Mouse (Mus musculus): ENCODE results near the gene Nek3. TPM values are rescaled to one million over a fixed set of nuclear protein-coding genes. Genes with fewer than 3 reads are reported as not detected.
"Not testable (repeated sequence)": the region's sequence is repeated elsewhere in the genome, so short reads cannot be mapped to it uniquely, and the experiment has no call there.

Nek3 gene
- polyA plus RNA-seq, 1 experiment from 2014 or later: 10.0 TPM

- Histone ChIP-seq H3K4me3 (no peak overlapping the region), H3K9ac (no peak overlapping the region), H3K27ac (no peak overlapping the region), H3K4me1 (no peaks in the 10 kb centered on the region), H3K9me3 (replicated peaks) (no peaks in the 10 kb centered on the region), H3K4me2 (replicated peaks) (no peak overlapping the region), H3K27me3 (no peaks in the 10 kb centered on the region), H3K36me3 (peaks cover 14% of the 10 kb centered on the region; the same call in 1 of the 2 replicates)
- no peak for ATAC-seq (ENCODE audit: low FRiP score)
- 86% methylated on average over 4 of the region's 4 CpGs for WGBS
Measured at GRCm38 (mm10) chr8:22141836-22142385, 24.3 kb downstream of the Nek3 start.

DNA sequence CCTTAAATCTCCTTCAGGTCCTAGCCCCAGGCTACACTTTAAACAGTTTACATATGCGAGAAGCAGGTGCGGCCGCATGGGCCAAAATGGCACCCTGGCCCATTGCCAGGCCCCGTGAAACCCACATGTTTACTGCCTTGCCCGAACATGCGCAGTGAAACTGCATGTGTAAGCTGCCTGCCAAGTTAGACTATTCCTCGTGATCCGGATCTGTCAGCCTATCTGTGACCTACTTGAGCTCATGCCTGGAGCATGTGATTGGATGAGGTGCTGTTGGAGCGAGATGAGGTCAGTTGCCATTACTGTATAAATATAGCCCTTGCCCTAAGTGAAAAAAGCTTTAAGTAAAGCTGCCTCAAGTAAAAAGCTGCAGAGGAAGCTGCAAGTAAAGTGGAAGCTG is 29.8 kb downstream of the Nek3 start:
- not testable (repeated sequence) for H3K4me2 ChIP-seq (replicated peaks); H3K27ac ChIP-seq; H3K4me3 ChIP-seq; H3K9ac ChIP-seq; H3K9me3 ChIP-seq (replicated peaks); H3K27me3 ChIP-seq; ATAC-seq (ENCODE audit: low FRiP score); H3K4me1 ChIP-seq
- peaks cover 15% of the 10 kb centered on the region for H3K36me3 ChIP-seq
- WGBS: 89% methylated on average over 9 of the region's 9 CpGs

- H3K4me3 ChIP-seq: no peak overlapping the region
Measured at GRCm38 (mm10) chr8:22134750-22135135, 31.5 kb downstream of the Nek3 start.

DNA sequence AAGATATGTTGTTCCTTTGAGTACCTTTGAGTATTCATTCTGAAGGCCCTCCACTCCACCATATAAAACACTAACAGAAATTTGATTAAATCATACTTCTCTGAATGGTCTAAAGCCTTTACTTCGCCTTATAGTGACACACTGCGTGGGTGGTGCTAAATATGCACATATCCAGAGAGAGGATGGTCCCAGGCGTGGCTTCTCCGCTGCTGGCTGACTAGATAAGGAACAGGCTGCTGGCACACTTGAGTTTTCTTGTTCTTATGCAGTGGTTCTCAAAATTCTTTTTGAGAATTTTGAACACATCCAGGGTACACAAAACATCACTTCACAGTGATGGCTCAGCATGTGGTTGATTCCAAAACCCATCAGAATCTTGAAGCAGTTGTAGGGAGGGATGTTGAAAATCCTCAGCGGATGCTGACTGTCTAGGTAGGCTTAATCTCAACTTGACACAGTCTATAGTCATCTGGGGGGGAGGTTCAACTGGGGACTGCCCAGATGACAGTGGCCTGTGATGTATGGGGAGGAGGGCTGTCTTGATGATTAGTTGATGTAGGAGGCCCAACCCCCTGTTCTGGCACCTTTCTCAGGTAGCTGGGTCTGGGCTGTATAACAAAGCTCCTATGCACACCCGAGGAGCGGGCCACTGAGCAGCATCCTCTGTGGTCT is 32.0 kb downstream of the Nek3 start:
- no peak for ATAC-seq (ENCODE audit: low FRiP score)
- Histone ChIP-seq H3K9ac (no peak overlapping the region), H3K36me3 (peaks cover 6% of the 10 kb centered on the region), H3K4me2 (replicated peaks) (no peak overlapping the region), H3K9me3 (replicated peaks) (no peaks in the 10 kb centered on the region), H3K27ac (no peak overlapping the region), H3K4me3 (no peak overlapping the region), H3K27me3 (no peaks in the 10 kb centered on the region), H3K4me1 (no peaks in the 10 kb centered on the region)
- WGBS: 90% methylated on average over 7 of the region's 7 CpGs

More at GRCm38 (mm10) chr8:22134750-22135135, 31.5 kb downstream of the Nek3 start:
- no peaks in the 10 kb centered on the region for H3K27me3 ChIP-seq
- no peak overlapping the region for H3K4me2 ChIP-seq (replicated peaks)
- no peak for ATAC-seq (ENCODE audit: low FRiP score)
- 90% methylated on average over 5 of the region's 5 CpGs for WGBS
- H3K9ac ChIP-seq: no peak overlapping the region
- no peaks in the 10 kb centered on the region for H3K9me3 ChIP-seq (replicated peaks)
- H3K4me1 ChIP-seq: no peaks in the 10 kb centered on the region
- H3K36me3 ChIP-seq: peaks cover 5% of the 10 kb centered on the region
- H3K27ac ChIP-seq: no peak overlapping the region

DNA sequence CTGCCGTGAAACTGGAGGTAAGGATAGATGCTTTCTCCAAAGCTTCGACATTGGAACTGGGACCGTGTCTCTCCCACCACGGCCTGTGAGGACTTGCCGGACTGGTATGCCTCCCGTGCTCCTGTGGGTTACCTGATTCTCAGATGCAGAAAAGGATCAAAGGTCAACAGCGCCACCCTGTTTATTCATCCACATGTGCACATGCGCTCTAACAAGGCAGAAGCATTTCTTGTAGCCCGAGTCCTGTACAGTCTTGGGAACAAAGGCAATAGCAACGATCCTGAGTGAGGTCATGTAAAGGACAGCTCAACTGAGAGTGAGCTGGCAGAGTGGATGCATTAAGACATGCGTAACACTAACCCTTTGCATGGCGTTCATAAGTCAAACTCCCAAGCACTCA is 34.2 kb downstream of the Nek3 start:
- Histone ChIP-seq H3K4me2 (replicated peaks) (no peak overlapping the region), H3K36me3 (peaks cover 26% of the 10 kb centered on the region), H3K9me3 (replicated peaks) (no peaks in the 10 kb centered on the region), H3K27ac (no peak overlapping the region), H3K4me3 (no peak overlapping the region), H3K9ac (no peak overlapping the region), H3K27me3 (no peaks in the 10 kb centered on the region), H3K4me1 (no peaks in the 10 kb centered on the region)
- 87% methylated on average over 12 of the region's 12 CpGs for WGBS
- ATAC-seq (ENCODE audit: low FRiP score): no peak

GRCm38 (mm10) chr8:22124220-22125152 is 41.7 kb downstream of the Nek3 start, which contains the start of gene Nek5:
TSS of gene Nek5 (minus strand) at chr8:22125053.
- H3K9me3 ChIP-seq (replicated peaks): no peaks in the 10 kb centered on the region
- no peak within 1 kb of the TSS for H3K27ac ChIP-seq
- H3K9ac ChIP-seq: peak within 1 kb of the TSS; percentile 32; the same call in 1 of the 2 replicates
- H3K4me1 ChIP-seq: 0 out of 2 replicates have a peak, but pooled peaks cover 7% of the 10 kb centered on the region
- H3K27me3 ChIP-seq: peaks cover 3% of the 10 kb centered on the region; the same call in 1 of the 2 replicates
- peak within 1 kb of the TSS; percentile 35 for H3K4me3 ChIP-seq
- ATAC-seq (ENCODE audit: low FRiP score): peak; percentile 74
- H3K4me2 ChIP-seq (replicated peaks): peak within 1 kb of the TSS; percentile 58
- peaks cover 25% of the 10 kb centered on the region for H3K36me3 ChIP-seq
- under 1% methylated on average over 29 of the region's 29 CpGs for WGBS

DNA sequence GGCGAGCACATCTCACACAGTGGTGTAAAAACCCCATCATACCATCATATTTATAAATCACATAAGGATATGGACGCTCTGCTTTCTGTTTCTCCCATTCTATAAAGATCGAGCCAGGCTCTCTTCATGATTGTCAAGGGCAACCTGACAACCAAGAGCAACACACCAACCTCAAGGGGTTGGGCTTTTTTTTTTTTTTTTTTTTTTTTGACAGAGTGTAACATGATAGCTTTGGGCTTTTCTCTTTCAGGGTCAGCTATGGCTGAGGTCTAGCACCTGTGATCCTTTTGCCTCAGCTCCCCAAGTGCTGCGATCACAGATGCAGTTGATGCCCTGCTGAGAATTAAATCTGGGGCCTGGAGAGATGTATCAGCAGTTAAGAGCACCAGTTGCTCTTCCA is 59.2 kb downstream of the Nek3 start:
- H3K4me1 ChIP-seq: no peaks in the 10 kb centered on the region
- no peak overlapping the region for H3K27ac ChIP-seq
- WGBS: 79% methylated on average over 4 of the region's 4 CpGs
- H3K9ac ChIP-seq: no peak overlapping the region
- H3K4me2 ChIP-seq (replicated peaks): no peak overlapping the region
- H3K27me3 ChIP-seq: no peaks in the 10 kb centered on the region
- no peaks in the 10 kb centered on the region for H3K9me3 ChIP-seq (replicated peaks)
- ATAC-seq (ENCODE audit: low FRiP score): no peak
- H3K36me3 ChIP-seq: no peaks in the 10 kb centered on the region
- H3K4me3 ChIP-seq: no peak overlapping the region

DNA sequence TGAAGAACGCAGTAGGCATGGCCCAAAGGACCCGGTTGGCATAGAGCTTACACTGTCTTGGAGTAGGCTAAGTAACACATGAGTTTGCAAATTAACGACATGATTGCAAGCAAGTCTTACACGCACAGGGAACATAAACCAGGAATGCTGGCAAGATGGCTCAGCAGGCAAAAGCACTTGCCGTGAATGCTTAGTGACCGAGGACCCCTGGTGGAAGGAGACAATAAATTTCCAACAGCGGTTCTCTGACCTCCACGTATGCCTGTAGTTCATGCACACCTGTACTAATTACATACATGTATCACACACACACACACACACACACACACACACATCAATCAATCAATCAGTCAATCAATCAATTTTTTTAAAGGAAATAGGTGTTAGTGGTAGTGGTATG is 74.7 kb downstream of the Nek3 start:
- Histone ChIP-seq H3K4me2 (replicated peaks) (no peak overlapping the region), H3K4me1 (no peaks in the 10 kb centered on the region), H3K9ac (no peak overlapping the region), H3K36me3 (no peaks in the 10 kb centered on the region), H3K4me3 (no peak overlapping the region), H3K27me3 (no peaks in the 10 kb centered on the region), H3K27ac (no peak overlapping the region), H3K9me3 (replicated peaks) (no peaks in the 10 kb centered on the region)
- no peak for ATAC-seq (ENCODE audit: low FRiP score)
- WGBS: 56% methylated on average over 8 of the region's 8 CpGs

DNA sequence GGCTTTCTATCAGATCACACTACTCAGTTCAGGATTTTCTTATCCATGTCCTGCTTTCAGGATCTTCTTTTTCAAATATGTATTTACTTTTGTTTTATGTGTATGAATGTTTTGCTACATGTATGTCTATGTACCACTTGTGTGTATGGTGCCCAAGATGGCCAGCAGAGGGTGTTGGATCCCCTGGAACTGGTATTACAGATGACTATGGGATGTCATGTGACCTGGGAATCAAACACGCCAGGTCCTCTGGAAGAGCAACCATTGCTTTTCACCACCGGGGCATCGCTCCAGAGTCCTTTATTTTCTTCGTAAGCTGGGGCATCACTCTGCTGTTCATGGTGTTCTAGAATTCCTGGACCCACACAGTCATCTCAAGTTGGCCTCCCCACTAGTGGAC is 77.0 kb downstream of the Nek3 start:
- no peaks in the 10 kb centered on the region for H3K27me3 ChIP-seq
- no peak for ATAC-seq (ENCODE audit: low FRiP score)
- no peak overlapping the region for H3K4me2 ChIP-seq (replicated peaks)
- H3K27ac ChIP-seq: no peak overlapping the region
- H3K4me1 ChIP-seq: no peaks in the 10 kb centered on the region
- H3K9me3 ChIP-seq (replicated peaks): no peaks in the 10 kb centered on the region
- no peak overlapping the region for H3K9ac ChIP-seq
- H3K4me3 ChIP-seq: no peak overlapping the region
- no peaks in the 10 kb centered on the region for H3K36me3 ChIP-seq
- 97% methylated on average over 4 of the region's 4 CpGs for WGBS

DNA sequence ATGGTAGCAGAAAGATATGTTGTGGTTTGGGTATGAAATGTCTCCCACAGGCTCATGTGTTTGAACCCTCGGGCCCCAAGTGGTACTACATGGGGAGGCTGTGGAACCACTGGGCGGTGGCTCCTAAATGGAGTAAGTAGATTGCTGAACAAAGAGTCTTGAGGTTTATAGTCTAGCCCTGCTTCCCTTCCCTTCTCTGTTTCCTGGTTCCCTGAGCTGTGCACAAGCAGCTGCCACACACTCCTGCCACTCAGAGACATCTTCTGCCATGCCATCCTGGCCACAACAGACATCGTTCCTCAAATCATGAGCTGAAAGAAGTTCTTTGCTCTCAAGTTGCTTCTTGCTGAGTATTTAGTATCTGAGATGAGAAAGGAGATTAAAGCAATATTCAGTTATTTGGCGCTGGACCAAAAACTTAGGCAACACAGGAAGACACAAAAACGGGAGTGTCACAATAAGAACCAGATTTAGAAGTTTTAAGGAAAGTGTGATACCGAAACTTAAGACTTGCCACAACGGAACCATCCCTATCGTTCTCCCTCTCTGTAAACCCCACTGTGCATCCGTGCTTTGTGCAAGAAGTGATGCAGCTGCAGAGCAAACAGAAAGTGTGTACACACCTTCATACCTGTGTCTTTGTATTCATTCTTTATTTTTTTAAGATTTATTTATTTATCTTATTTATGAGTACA is 86.8 kb downstream of the Nek3 start:
- no peak overlapping the region for H3K4me3 ChIP-seq
- no peaks in the 10 kb centered on the region for H3K9me3 ChIP-seq (replicated peaks)
- no peak overlapping the region for H3K4me2 ChIP-seq (replicated peaks)
- no peaks in the 10 kb centered on the region for H3K27me3 ChIP-seq
- H3K36me3 ChIP-seq: no peaks in the 10 kb centered on the region
- ATAC-seq (ENCODE audit: low FRiP score): no peak
- H3K27ac ChIP-seq: no peak overlapping the region
- no peak overlapping the region for H3K9ac ChIP-seq
- WGBS: 86% methylated on average over 9 of the region's 9 CpGs
- H3K4me1 ChIP-seq: no peaks in the 10 kb centered on the region
